Mouse (Mus musculus): ENCODE data around the gene Ppil4. TPM values are rescaled to one million over a fixed set of nuclear protein-coding genes. Genes with fewer than 3 reads are reported as not detected.
A peak's percentile ranks its signal among the peaks of the same experiment; 100 is the strongest.

The Ppil4 gene
- polyA plus RNA-seq, 1 experiment = 3.3 TPM

GRCm38 (mm10) chr10:7834671-7835225 lies 42.1 kb downstream of the Ppil4 start:
- peaks cover 32% of the 10 kb centered on the region for H3K4me1 ChIP-seq (ENCODE audit: control insufficient read depth, insufficient read depth, insufficient read length, low read length)
- TF ChIP-seq POLR2A (IDR thresholded peaks at IDR 0.05; ENCODE audit: low read depth, low read length) (no peak), CTCF (IDR thresholded peaks at IDR 0.05; ENCODE audit: extremely low read depth, insufficient read length, insufficient replicate concordance, low read depth, low read length) (no peak)
- H3K4me3 ChIP-seq (ENCODE audit: low read depth, low read length) = peak overlapping the region; percentile 20
- H3K36me3 ChIP-seq (ENCODE audit: control insufficient read depth, insufficient read depth, low read length) = no peaks in the 10 kb centered on the region; the same call in 1 of the 2 replicates
- WGBS = 76% methylated on average over 10 of the region's 10 CpGs
- H3K27ac ChIP-seq (ENCODE audit: insufficient read depth, low read depth, low read length) = peak overlapping the region; percentile 57
- no peaks in the 10 kb centered on the region for H3K27me3 ChIP-seq (ENCODE audit: control insufficient read depth, insufficient read depth, low read length)

DNA sequence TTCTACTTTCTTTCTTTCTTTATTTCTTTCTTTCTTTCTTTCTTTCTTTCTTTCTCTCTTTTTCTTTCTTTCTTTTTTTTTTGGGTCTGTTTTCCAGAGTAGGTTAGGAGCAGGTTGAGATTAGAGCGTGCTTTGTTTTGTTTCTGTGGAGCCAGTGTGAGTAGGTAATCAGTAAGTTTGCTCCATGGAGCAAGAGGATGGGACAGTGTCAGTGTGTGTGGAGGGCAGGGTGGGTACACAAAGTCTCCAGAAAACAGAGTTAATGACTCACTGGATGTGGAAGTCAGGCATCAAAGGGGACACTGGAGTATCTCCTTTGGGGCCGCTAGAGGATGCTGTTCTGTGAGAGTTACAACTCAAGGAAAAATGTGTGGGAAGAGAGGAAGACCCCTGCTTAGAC lies 44.2 kb downstream of the Ppil4 start:
- Histone ChIP-seq H3K4me1 (ENCODE audit: control insufficient read depth, insufficient read depth, insufficient read length, low read length) (peaks cover 40% of the 10 kb centered on the region), H3K27ac (ENCODE audit: insufficient read depth, low read depth, low read length) (no peak overlapping the region), H3K36me3 (ENCODE audit: control insufficient read depth, insufficient read depth, low read length) (peaks cover 2% of the 10 kb centered on the region; the same call in 1 of the 2 replicates), H3K4me3 (ENCODE audit: low read depth, low read length) (no peak overlapping the region), H3K27me3 (ENCODE audit: control insufficient read depth, insufficient read depth, low read length) (no peaks in the 10 kb centered on the region)
- TF ChIP-seq CTCF (IDR thresholded peaks at IDR 0.05; ENCODE audit: extremely low read depth, insufficient read length, insufficient replicate concordance, low read depth, low read length) (no peak), POLR2A (IDR thresholded peaks at IDR 0.05; ENCODE audit: low read depth, low read length) (no peak)
- 80% methylated on average over 2 of the region's 2 CpGs for WGBS

DNA sequence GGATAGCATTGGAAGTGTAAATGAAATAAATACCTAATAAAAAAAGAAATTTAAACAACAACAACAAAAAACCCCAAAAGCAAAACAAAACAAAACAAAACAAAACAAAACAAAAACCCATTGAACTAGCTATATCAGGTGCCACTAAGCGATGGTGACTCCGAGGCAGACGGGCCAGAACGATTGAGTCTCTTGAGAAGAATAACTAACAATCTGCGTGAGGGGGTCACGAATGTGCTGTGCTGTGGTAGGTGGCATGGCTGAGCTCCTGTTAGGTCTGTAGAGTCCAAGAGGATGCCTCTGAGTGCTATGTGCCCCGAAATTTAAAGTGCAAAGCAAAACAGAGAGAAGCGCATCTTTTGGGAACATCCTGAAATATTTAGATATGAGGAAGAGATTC lies 44.8 kb downstream of the Ppil4 start:
- H3K36me3 ChIP-seq (ENCODE audit: control insufficient read depth, insufficient read depth, low read length) = peaks cover 2% of the 10 kb centered on the region; the same call in 1 of the 2 replicates
- no peaks in the 10 kb centered on the region for H3K27me3 ChIP-seq (ENCODE audit: control insufficient read depth, insufficient read depth, low read length)
- no peak overlapping the region for H3K4me3 ChIP-seq (ENCODE audit: low read depth, low read length)
- H3K27ac ChIP-seq (ENCODE audit: insufficient read depth, low read depth, low read length) = peak overlapping the region; percentile 69
- peaks cover 44% of the 10 kb centered on the region for H3K4me1 ChIP-seq (ENCODE audit: control insufficient read depth, insufficient read depth, insufficient read length, low read length)
- TF ChIP-seq POLR2A (IDR thresholded peaks at IDR 0.05; ENCODE audit: low read depth, low read length) = no peak
- TF ChIP-seq CTCF (IDR thresholded peaks at IDR 0.05; ENCODE audit: extremely low read depth, insufficient read length, insufficient replicate concordance, low read depth, low read length) = no peak
- WGBS = 90% methylated on average over 8 of the region's 8 CpGs

DNA sequence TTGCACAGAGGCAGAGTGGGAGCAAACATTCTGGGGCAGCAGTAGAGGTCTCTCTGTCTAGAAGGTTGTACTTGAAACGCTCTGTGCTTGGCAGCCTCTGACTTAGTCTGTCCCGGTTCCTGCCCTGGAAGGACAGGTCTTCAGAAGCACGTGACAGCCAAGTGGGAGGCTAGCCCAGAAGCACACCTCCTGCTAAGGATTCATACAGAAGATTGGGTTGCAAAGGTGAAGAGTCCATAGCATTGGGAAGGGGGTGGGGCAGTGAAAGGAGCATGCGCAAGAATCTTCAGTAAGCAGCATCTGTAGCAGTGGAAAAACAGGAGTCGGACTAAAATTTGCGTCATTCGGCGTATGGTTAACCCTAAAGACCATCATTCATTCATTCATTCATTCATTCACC lies 45.3 kb downstream of the Ppil4 start:
- peak overlapping the region; percentile 69 for H3K27ac ChIP-seq (ENCODE audit: insufficient read depth, low read depth, low read length)
- TF ChIP-seq CTCF (IDR thresholded peaks at IDR 0.05; ENCODE audit: extremely low read depth, insufficient read length, insufficient replicate concordance, low read depth, low read length) (no peak), POLR2A (IDR thresholded peaks at IDR 0.05; ENCODE audit: low read depth, low read length) (no peak)
- H3K36me3 ChIP-seq (ENCODE audit: control insufficient read depth, insufficient read depth, low read length) = peaks cover 2% of the 10 kb centered on the region; the same call in 1 of the 2 replicates
- no peak overlapping the region for H3K4me3 ChIP-seq (ENCODE audit: low read depth, low read length)
- H3K27me3 ChIP-seq (ENCODE audit: control insufficient read depth, insufficient read depth, low read length) = no peaks in the 10 kb centered on the region
- WGBS = 63% methylated on average over 8 of the region's 8 CpGs
- H3K4me1 ChIP-seq (ENCODE audit: control insufficient read depth, insufficient read depth, insufficient read length, low read length) = peaks cover 44% of the 10 kb centered on the region

DNA sequence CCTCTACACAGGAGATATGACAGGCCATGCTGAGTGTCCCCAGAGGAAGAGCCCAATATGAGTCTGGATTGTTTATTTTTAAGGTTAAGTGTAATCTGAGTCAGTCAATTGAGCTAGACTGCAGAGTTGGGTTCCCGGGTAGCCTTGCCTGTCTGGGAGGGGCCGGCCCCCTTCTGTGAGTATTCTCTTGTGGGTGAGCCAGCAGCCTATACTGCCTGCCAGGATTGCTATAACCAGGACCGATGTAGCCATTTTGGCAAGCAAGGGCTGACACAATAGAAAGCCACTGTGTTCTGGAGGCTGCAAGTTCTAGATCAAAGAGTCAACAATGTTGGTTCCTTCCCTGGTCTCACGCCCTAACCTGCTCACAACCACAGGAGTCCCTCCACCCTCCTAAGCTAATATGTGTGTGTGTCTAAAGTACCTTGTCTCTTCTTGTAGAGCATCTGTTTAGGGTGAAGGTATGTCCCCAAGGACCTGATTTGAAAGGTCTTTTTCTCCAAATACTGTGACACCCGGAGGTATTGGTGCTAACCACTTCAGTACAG lies 46.3 kb downstream of the Ppil4 start:
- Histone ChIP-seq H3K4me3 (ENCODE audit: low read depth, low read length) (no peak overlapping the region), H3K27me3 (ENCODE audit: control insufficient read depth, insufficient read depth, low read length) (no peaks in the 10 kb centered on the region), H3K36me3 (ENCODE audit: control insufficient read depth, insufficient read depth, low read length) (peaks cover 5% of the 10 kb centered on the region; the same call in 1 of the 2 replicates), H3K4me1 (ENCODE audit: control insufficient read depth, insufficient read depth, insufficient read length, low read length) (peaks cover 38% of the 10 kb centered on the region), H3K27ac (ENCODE audit: insufficient read depth, low read depth, low read length) (peak overlapping the region; percentile 69)
- 64% methylated on average over 5 of the region's 5 CpGs for WGBS
- TF ChIP-seq POLR2A (IDR thresholded peaks at IDR 0.05; ENCODE audit: low read depth, low read length) (no peak), CTCF (IDR thresholded peaks at IDR 0.05; ENCODE audit: extremely low read depth, insufficient read length, insufficient replicate concordance, low read depth, low read length) (no peak)

DNA sequence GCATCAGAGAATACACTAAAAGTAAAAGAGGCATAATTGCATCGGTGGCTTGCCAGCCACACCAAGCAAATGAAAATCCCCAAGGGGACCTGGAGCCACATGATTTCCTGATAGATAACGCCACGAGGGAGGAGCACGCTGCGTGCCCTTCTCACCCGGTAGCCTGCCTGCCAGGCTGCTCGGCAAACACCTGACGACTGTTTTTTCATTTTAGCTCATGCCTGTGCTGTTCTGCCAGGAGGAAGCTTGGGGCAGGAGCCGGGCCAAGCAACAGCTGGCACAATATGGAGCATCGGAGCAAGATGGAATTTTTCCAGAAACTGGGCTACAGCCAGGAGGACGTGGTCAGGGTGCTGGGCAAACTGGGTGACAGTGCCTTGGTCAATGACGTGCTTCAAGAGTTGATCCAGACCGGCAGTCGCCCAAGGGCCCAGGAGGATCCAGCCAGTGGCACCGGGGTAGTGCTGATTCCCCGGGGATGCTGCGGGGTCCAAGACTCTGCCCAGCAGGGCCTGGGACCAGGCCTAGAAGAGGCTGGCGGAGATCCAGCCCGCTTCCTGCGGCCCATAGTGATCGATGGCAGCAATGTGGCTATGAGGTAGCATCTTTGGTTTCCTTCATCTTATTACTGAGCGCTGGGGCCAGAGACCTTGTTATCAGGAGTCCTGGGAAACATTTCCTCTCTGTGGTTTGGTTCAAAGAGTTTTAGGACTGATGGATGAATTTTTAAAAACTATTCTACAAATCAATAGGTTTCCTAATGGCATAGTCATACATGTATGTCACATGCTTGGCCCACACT lies 47.1 kb downstream of the Ppil4 start:
- peak overlapping the region; percentile 69 for H3K27ac ChIP-seq (ENCODE audit: insufficient read depth, low read depth, low read length)
- 40% methylated on average over 22 of the region's 22 CpGs for WGBS
- H3K36me3 ChIP-seq (ENCODE audit: control insufficient read depth, insufficient read depth, low read length) = peaks cover 5% of the 10 kb centered on the region; the same call in 1 of the 2 replicates
- peaks cover 38% of the 10 kb centered on the region for H3K4me1 ChIP-seq (ENCODE audit: control insufficient read depth, insufficient read depth, insufficient read length, low read length)
- no peak for TF ChIP-seq POLR2A (IDR thresholded peaks at IDR 0.05; ENCODE audit: low read depth, low read length)
- no peak for TF ChIP-seq CTCF (IDR thresholded peaks at IDR 0.05; ENCODE audit: extremely low read depth, insufficient read length, insufficient replicate concordance, low read depth, low read length)
- H3K27me3 ChIP-seq (ENCODE audit: control insufficient read depth, insufficient read depth, low read length) = no peaks in the 10 kb centered on the region
- peak overlapping the region; percentile 40 for H3K4me3 ChIP-seq (ENCODE audit: low read depth, low read length)

DNA sequence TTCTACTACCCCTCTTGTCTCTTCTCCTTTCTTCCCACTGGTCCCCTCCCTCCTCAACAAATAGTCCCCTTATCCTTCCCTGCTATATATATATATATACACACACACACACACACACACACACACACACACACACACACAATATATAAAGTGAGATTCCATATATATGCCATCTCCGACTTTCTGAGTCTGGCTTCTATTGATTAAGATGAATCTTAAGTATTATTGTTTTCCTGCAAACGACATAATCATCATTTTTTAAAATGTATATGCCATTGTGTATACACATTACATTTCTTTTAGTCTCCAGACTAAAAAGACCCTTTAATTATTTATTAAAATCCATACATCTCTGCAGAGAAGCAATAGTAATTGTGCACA lies 47.7 kb downstream of the Ppil4 start:
- Histone ChIP-seq H3K4me1 (ENCODE audit: control insufficient read depth, insufficient read depth, insufficient read length, low read length) (peaks cover 38% of the 10 kb centered on the region), H3K27me3 (ENCODE audit: control insufficient read depth, insufficient read depth, low read length) (no peaks in the 10 kb centered on the region), H3K4me3 (ENCODE audit: low read depth, low read length) (no peak overlapping the region), H3K36me3 (ENCODE audit: control insufficient read depth, insufficient read depth, low read length) (peaks cover 5% of the 10 kb centered on the region; the same call in 1 of the 2 replicates), H3K27ac (ENCODE audit: insufficient read depth, low read depth, low read length) (no peak overlapping the region)
- TF ChIP-seq POLR2A (IDR thresholded peaks at IDR 0.05; ENCODE audit: low read depth, low read length) (no peak), CTCF (IDR thresholded peaks at IDR 0.05; ENCODE audit: extremely low read depth, insufficient read length, insufficient replicate concordance, low read depth, low read length) (no peak)
- 92% methylated on average over 2 of the region's 2 CpGs for WGBS
